Mouse (Mus musculus) lung, embryonic 15.5 days (tissue): ENCODE measurements at regions not wholly inside any gene's neighbourhood (a gene's known extent, or its start where the extent isn't known, plus 50 kb on each side); places are given as distances from the start of the nearest gene placed in this dataset.
"Not testable (repeated sequence)": the region's sequence is repeated elsewhere in the genome, so short reads cannot be mapped to it uniquely, and the experiment has no call there.

Experiments used
- ATAC-seq: fragments of 200-750 bp; cut with Nextera tagmentation; 2 replicates; pipeline ENCODE4 v1.8.0; 2017; ENCODE audit warnings: moderate number of reproducible peaks, borderline replicate concordance; ENCODE audit not compliant: low FRiP score, low TSS enrichment; ENCODE audit errors: extremely low read depth
- H3K27ac ChIP-seq: fragments of 300-500 bp; sonication (generic); 2 replicates; pipeline ENCODE4 v1.5.1; 2015; ENCODE audit warnings: moderate library complexity, mild to moderate bottlenecking, inconsistent platforms
- H3K27me3 ChIP-seq: fragments of 300-500 bp; sonication (generic); 2 replicates; pipeline ENCODE4 v1.6.1; 2015; ENCODE audit warnings: inconsistent platforms
- H3K36me3 ChIP-seq: fragments of 300-500 bp; sonication (generic); 2 replicates; pipeline ENCODE4 v1.6.1; 2015; ENCODE audit warnings: inconsistent platforms
- H3K4me1 ChIP-seq: fragments of 300-500 bp; sonication (generic); 2 replicates; pipeline ENCODE4 v1.6.1; 2015; ENCODE audit warnings: inconsistent platforms
- H3K4me2 ChIP-seq: fragments of 300-500 bp; sonication (generic); 2 replicates; pipeline ENCODE4 v1.6.1; 2015; ENCODE audit warnings: inconsistent platforms, mild to moderate bottlenecking, moderate library complexity
- H3K4me3 ChIP-seq: fragments of 300-500 bp; sonication (generic); 2 replicates; pipeline ENCODE4 v1.5.1; 2015; ENCODE audit warnings: mild to moderate bottlenecking, inconsistent platforms
- H3K9ac ChIP-seq: fragments of 300-500 bp; sonication (generic); 2 replicates; pipeline ENCODE4 v1.6.1; 2015; ENCODE audit warnings: inconsistent platforms
- H3K9me3 ChIP-seq: fragments of 300-500 bp; sonication (generic); 2 replicates; pipeline ENCODE4 v1.6.1; 2016; ENCODE audit warnings: inconsistent platforms
- WGBS: fragments of 180-500 bp; shearing (Covaris S2); methylation state at CpG from one replicate; pipeline ENCODE4 v1.1.7; 2015; 5-methylcytosine and 5-hydroxymethylcytosine counted together

DNA sequence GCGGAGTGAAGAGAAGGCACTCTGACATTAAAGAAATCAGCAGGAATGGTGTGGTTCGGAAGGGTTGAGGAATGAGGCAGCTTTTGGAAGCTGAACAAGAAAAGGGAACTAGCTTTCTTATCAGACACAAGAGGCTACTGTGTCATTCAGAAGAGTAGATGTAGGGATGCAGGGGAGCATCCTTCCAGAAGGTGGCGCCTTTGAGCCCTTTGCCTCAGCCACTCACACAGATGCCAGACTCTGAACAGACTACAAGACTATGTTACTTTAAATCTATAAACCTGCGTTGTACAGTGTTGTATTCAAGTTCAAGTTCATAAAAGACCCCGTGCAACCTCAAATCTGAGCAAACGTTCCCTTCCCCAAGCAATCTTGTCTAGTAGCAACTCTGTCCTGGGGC is 128.9 kb downstream of the Kap start:
- not testable (repeated sequence) for H3K27ac ChIP-seq, H3K4me2 ChIP-seq, H3K4me1 ChIP-seq, H3K36me3 ChIP-seq, H3K27me3 ChIP-seq, ATAC-seq, H3K9ac ChIP-seq, H3K4me3 ChIP-seq, H3K9me3 ChIP-seq
- WGBS, result 60% methylated on average over 6 of the region's 6 CpGs

DNA sequence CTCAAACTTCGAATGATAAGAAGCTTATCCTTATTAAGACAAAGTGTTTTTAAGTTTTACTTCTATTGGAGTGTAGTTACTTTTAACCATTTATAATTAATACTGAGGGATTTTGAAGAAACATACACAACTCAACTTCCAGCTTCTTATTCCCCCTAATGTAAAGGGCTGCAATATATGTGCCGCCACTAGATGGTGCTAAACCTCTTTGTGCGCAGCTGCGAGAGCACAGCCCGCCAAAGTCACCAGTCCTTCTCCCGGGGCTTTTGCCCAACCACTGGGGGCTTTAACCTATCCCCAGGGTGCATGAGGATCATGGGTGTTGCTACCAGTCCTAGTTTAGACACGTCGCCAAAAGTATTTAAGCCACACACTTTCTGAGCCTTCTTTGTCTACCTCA is 146.8 kb downstream of the Kap start:
- not testable (repeated sequence) for H3K27ac ChIP-seq, H3K9ac ChIP-seq

DNA sequence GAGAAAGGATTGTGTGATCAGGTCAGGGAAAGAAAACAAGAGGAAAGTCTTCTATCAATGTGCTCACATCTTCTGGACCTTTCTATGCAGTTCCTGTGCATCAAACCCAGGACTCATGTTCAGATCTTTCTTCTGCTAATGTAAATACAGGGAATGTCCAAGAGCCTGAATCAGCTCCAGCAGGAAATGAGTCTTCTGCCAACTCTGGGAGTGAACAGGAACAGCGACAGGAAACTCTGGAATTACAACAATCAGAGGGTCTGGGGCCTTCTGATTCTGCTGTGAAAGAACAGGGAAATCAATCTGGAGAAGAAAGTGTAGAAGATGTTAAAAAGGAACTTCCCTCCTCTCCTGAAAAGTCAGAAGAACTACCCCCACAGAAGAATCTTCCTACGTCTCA is 151.9 kb downstream of the Kap start:
- Histone ChIP-seq H3K4me1 (no peaks in the 10 kb centered on the region), H3K27me3 (no peaks in the 10 kb centered on the region), H3K4me3 (no peak overlapping the region), H3K4me2 (no peak overlapping the region), H3K9me3 (no peaks in the 10 kb centered on the region), H3K9ac (no peak overlapping the region), H3K36me3 (no peaks in the 10 kb centered on the region), H3K27ac (no peak overlapping the region)
- WGBS, result 24% methylated on average over 2 of the region's 2 CpGs
- ATAC-seq, result no peak

More for the DNA sequence above, 146.8 kb downstream of the Kap start:
- WGBS, result 1% methylated on average over 8 of the region's 8 CpGs
- H3K4me1 ChIP-seq, H3K9me3 ChIP-seq, H3K4me3 ChIP-seq, H3K27me3 ChIP-seq, ATAC-seq, H3K36me3 ChIP-seq: not testable (repeated sequence)
- H3K4me2 ChIP-seq, result peak overlapping the region; percentile 44
